Mouse (Mus musculus): ENCODE data around the gene Urm1.
"Not testable (repeated sequence)": the region's sequence is repeated elsewhere in the genome, so short reads cannot be mapped to it uniquely, and the experiment has no call there.

The Urm1 gene

GRCm38 (mm10) chr2:29820025-29820817 lies at the start of gene Urm1:
TSS of gene Urm1 (plus strand) at chr2:29820075.
- peak; percentile 93 for DNase-seq (ENCODE audit: low read depth, low spot score)

- no peak for DNase-seq (ENCODE audit: low read depth, low spot score)
Observed at GRCm38 (mm10) chr2:29770162-29770561, 49.7 kb upstream of the Urm1 start.

GRCm38 (mm10) chr2:29771611-29772461 lies 48.0 kb upstream of the Urm1 start:
- no peak for DNase-seq (ENCODE audit: low read depth, low spot score)

GRCm38 (mm10) chr2:29773323-29773722 lies 46.6 kb upstream of the Urm1 start:
- DNase-seq (ENCODE audit: low read depth, low spot score), result no peak

GRCm38 (mm10) chr2:29781256-29781655 lies 38.6 kb upstream of the Urm1 start:
- not testable (repeated sequence) for DNase-seq (ENCODE audit: low read depth, low spot score)

GRCm38 (mm10) chr2:29784290-29784689 lies 35.6 kb upstream of the Urm1 start:
- no peak for DNase-seq (ENCODE audit: low read depth, low spot score)

GRCm38 (mm10) chr2:29787104-29787917 lies 32.6 kb upstream of the Urm1 start, which contains the start of gene Coq4:
TSS of gene Coq4 (plus strand) at chr2:29787493.
- DNase-seq (ENCODE audit: low read depth, low spot score), result peak; percentile 86

- DNase-seq (ENCODE audit: low read depth, low spot score), result peak; percentile 68
Observed at GRCm38 (mm10) chr2:29787937-29788681, 31.8 kb upstream of the Urm1 start, which contains the start of gene Trub2. TSS of gene Trub2 (minus strand) at chr2:29788502.

GRCm38 (mm10) chr2:29792772-29793487 lies 26.9 kb upstream of the Urm1 start:
- no peak for DNase-seq (ENCODE audit: low read depth, low spot score)

- peak; percentile 80 for DNase-seq (ENCODE audit: low read depth, low spot score)
Observed at GRCm38 (mm10) chr2:29802075-29802826, 17.6 kb upstream of the Urm1 start, which contains the start of gene Slc27a4. TSS of gene Slc27a4 (plus strand) at chr2:29802634.

GRCm38 (mm10) chr2:29802827-29803201 lies 17.1 kb upstream of the Urm1 start:
- no peak for DNase-seq (ENCODE audit: low read depth, low spot score)

- no peak for DNase-seq (ENCODE audit: low read depth, low spot score)
Observed at GRCm38 (mm10) chr2:29803400-29803831, 16.5 kb upstream of the Urm1 start.

- no peak for DNase-seq (ENCODE audit: low read depth, low spot score)
Observed at GRCm38 (mm10) chr2:29815678-29816371, 4.0 kb upstream of the Urm1 start.

- peak; percentile 74 for DNase-seq (ENCODE audit: low read depth, low spot score)
Observed at GRCm38 (mm10) chr2:29817426-29818232, 2.2 kb upstream of the Urm1 start.

GRCm38 (mm10) chr2:29819363-29819762 lies 512 bp upstream of the Urm1 start:
- no peak for DNase-seq (ENCODE audit: low read depth, low spot score)

GRCm38 (mm10) chr2:29826318-29826925 lies 6.5 kb downstream of the Urm1 start:
- DNase-seq (ENCODE audit: low read depth, low spot score), result no peak

- peak; percentile 94 for DNase-seq (ENCODE audit: low read depth, low spot score)
Observed at GRCm38 (mm10) chr2:29826926-29827708, 7.2 kb downstream of the Urm1 start.

Measured in WW6 (cell line).